Mouse (Mus musculus): ENCODE data around the gene Opcml.

DNA sequence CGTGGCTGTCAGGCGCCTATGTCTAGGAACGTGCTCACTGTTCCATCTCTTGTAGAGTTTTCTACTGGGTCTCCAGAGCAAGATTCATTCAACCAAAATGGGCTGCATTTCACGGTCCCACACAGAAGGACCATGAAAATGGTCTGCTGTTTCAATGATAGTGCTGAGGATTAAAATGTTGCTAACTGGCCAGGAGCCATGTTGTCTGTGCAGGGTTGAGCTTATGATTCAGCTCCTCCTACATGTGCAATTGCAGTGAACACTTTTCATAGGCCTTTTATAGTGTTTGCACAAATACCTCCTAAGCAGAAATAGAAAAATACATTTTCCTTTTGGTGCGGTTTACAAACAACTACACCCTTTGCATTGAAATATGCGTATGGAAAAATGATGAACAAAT is 684.0 kb downstream of the Opcml start:
- TF ChIP-seq CTCF (IDR thresholded peaks at IDR 0.05; ENCODE audit: low read depth) = no peak
- no peak for TF ChIP-seq EP300 (IDR thresholded peaks at IDR 0.05; ENCODE audit: low read depth)
